Mouse (Mus musculus): ENCODE data around the gene Edaradd. TPM values are rescaled to one million over a fixed set of nuclear protein-coding genes. Genes with fewer than 3 reads are reported as not detected.

Gene Edaradd
- polyA plus RNA-seq, 1 experiment, result not detected

DNA sequence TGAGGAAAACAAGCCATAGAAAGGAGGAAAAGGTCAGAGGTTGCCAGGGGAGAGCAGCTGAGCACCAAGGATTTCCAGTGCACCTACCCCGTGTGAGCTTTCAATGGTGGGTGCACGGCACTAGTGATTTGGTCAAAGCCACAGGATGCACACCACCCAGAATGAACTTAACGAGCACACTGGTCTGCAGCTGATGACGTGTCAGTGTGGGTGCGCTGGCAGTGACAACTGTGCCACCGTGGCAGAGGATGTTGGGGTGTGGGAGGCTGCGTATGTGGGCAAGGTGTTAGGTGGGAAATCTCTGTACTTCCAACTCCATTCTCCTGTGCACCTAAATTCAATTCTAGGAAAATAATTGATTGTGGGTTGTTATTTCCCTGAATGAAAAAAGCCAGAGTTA, 21.1 kb downstream of the Edaradd start:
- Histone ChIP-seq H3K36me3 (ENCODE audit: control insufficient read depth) (no peaks in the 10 kb centered on the region), H3K4me3 (replicated peaks) (no peak overlapping the region), H3K4me1 (ENCODE audit: control insufficient read depth) (peaks cover 7% of the 10 kb centered on the region), H3K27me3 (ENCODE audit: control insufficient read depth) (no peaks in the 10 kb centered on the region), H3K9me3 (ENCODE audit: control insufficient read depth, low read length) (no peaks in the 10 kb centered on the region)
- TF ChIP-seq TAL1 (IDR thresholded peaks at IDR 0.05; ENCODE audit: low read length), result no peak
- no peak for TF ChIP-seq GATA1 (IDR thresholded peaks at IDR 0.05; ENCODE audit: low read length)

DNA sequence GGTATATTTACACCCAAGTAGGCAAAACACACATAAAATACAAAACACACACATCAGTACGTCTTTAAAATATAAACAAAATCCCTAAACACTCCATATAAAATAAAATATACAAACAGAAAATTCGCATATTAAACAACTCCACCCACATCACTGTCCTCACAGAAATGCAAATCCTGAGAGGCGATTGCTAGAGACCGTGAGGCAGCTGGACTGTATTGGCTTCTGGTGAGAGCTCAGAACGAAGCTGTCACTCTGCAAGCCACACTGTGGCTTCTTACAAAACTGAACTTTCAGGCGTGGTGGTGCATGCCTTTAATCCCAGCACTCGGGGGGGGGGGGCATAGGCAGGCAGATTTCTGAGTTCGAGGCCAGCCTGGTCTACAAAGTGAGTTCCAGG, 22.4 kb downstream of the Edaradd start:
- TF ChIP-seq GATA1 (IDR thresholded peaks at IDR 0.05; ENCODE audit: low read length) (no peak), TAL1 (IDR thresholded peaks at IDR 0.05; ENCODE audit: low read length) (no peak)

DNA sequence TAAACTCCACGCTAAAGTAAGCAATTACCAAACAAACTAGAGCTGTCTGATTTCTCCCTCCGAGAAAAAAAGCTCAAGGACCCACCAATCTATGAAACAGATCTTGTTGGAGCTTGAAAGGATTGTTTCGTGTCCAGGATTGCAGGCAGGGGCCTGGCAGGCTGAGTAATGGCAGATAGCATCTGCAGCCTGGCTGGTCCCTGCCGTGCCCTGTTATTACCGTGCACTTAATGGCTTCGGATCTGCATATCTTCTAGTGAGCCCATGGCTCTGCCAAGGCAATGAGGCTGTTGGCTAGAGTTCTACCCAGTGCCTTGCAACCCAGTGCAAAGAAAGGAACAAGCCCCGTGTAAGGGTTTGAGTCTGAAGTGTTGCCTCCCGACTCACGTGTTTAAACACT, 25.5 kb downstream of the Edaradd start:
- no peak overlapping the region for H3K4me3 ChIP-seq (replicated peaks)
- H3K9me3 ChIP-seq (ENCODE audit: control insufficient read depth, low read length), result no peaks in the 10 kb centered on the region
- H3K27me3 ChIP-seq (ENCODE audit: control insufficient read depth), result no peaks in the 10 kb centered on the region
- TF ChIP-seq GATA1 (IDR thresholded peaks at IDR 0.05; ENCODE audit: low read length) (no peak), TAL1 (IDR thresholded peaks at IDR 0.05; ENCODE audit: low read length) (no peak)
- H3K4me1 ChIP-seq (ENCODE audit: control insufficient read depth), result no peaks in the 10 kb centered on the region
- no peaks in the 10 kb centered on the region for H3K36me3 ChIP-seq (ENCODE audit: control insufficient read depth)

More for the DNA sequence above, 22.4 kb downstream of the Edaradd start:
- Histone ChIP-seq H3K36me3 (ENCODE audit: control insufficient read depth) (no peaks in the 10 kb centered on the region), H3K9me3 (ENCODE audit: control insufficient read depth, low read length) (no peaks in the 10 kb centered on the region), H3K27me3 (ENCODE audit: control insufficient read depth) (no peaks in the 10 kb centered on the region), H3K4me3 (replicated peaks) (no peak overlapping the region), H3K4me1 (ENCODE audit: control insufficient read depth) (peaks cover 2% of the 10 kb centered on the region)

DNA sequence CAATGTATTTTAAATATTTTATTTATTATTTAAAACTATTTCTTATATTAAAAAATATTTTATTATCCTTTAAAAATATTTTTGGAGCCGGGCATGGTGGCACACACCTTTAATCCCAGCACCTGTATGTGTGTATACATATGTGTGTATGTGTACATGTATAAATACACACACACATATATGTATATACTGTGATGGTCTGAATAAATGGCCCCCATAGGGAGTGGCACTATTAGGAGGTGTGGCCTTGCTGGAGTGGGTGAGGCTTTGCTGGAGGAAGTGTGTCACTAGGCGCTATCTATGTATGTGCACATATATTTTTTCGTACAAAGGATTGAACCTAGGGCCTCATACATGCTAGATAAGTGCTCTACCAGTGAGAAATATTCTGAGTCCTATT, 27.7 kb downstream of the Edaradd start:
- no peaks in the 10 kb centered on the region for H3K27me3 ChIP-seq (ENCODE audit: control insufficient read depth)
- H3K36me3 ChIP-seq (ENCODE audit: control insufficient read depth), result no peaks in the 10 kb centered on the region
- H3K4me1 ChIP-seq (ENCODE audit: control insufficient read depth), result no peaks in the 10 kb centered on the region
- no peaks in the 10 kb centered on the region for H3K9me3 ChIP-seq (ENCODE audit: control insufficient read depth, low read length)
- no peak overlapping the region for H3K4me3 ChIP-seq (replicated peaks)
- TF ChIP-seq TAL1 (IDR thresholded peaks at IDR 0.05; ENCODE audit: low read length), result no peak
- TF ChIP-seq GATA1 (IDR thresholded peaks at IDR 0.05; ENCODE audit: low read length), result no peak

DNA sequence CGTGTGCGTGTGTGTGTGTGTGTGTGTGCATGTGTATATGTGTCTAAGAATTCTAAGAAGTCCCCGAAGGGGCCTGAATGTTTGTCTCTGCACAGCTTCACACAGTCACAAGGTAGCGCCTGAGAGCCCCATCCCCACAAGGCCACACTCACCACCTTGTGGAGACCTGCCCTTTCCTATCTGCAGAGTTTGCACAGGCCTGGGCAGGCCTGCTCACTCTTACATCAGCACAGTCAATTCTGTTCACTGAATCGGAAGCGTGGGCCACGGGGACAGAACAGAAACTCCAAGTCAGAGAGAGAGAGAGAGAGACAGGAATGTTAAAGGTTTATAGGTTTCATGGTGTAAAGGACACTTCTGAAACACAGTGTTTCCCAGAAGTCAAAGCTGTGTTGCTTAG, 34.6 kb downstream of the Edaradd start:
- no peaks in the 10 kb centered on the region for H3K9me3 ChIP-seq (ENCODE audit: control insufficient read depth, low read length)
- H3K27me3 ChIP-seq (ENCODE audit: control insufficient read depth), result no peaks in the 10 kb centered on the region
- TF ChIP-seq TAL1 (IDR thresholded peaks at IDR 0.05; ENCODE audit: low read length) (no peak), GATA1 (IDR thresholded peaks at IDR 0.05; ENCODE audit: low read length) (no peak)
- H3K4me3 ChIP-seq (replicated peaks), result no peak overlapping the region
- no peaks in the 10 kb centered on the region for H3K36me3 ChIP-seq (ENCODE audit: control insufficient read depth)
- no peaks in the 10 kb centered on the region for H3K4me1 ChIP-seq (ENCODE audit: control insufficient read depth)

DNA sequence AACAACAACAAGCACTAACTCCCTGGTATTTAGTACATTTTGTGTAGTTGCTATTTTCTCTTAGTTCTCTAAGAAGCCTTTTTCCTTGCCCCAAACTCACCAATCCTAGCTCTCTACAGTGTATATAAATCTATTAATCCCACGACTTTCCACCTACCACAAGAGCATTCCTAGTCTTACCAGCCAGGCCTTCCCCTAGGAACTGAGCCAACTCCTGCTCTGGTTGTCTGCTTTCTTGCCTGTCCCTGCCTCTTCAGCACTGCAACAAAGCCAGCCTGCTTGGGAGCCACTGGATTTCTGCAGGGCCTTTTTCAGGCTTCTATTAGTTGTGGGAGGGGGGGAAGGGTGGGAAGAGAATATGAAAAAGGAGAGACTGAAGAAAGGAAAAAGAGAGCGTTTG, 35.0 kb downstream of the Edaradd start:
- Histone ChIP-seq H3K27me3 (ENCODE audit: control insufficient read depth) (no peaks in the 10 kb centered on the region), H3K9me3 (ENCODE audit: control insufficient read depth, low read length) (no peaks in the 10 kb centered on the region), H3K4me1 (ENCODE audit: control insufficient read depth) (no peaks in the 10 kb centered on the region), H3K36me3 (ENCODE audit: control insufficient read depth) (no peaks in the 10 kb centered on the region), H3K4me3 (replicated peaks) (no peak overlapping the region)
- TF ChIP-seq TAL1 (IDR thresholded peaks at IDR 0.05; ENCODE audit: low read length) (no peak), GATA1 (IDR thresholded peaks at IDR 0.05; ENCODE audit: low read length) (no peak)

DNA sequence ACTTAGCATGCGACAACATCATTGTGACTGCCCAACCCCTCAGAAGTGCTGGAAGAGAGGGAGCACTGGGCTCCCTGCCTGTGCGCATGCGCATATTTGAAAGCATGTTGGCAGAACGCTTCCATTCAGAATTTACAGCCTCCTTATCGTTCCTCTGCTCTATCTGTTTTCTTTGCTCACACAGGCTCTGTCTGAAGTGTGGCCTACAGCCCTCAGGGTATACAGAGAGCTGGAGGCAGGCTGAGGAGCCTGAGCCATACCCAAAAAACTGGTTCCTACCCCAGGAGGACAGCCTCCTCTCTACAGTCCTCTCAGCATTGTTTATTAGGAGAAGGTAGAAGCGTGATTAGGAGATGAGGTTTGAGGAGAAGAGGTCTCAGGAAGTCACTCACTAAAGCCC, 40.4 kb downstream of the Edaradd start:
- H3K36me3 ChIP-seq (ENCODE audit: control insufficient read depth), result no peaks in the 10 kb centered on the region
- H3K27me3 ChIP-seq (ENCODE audit: control insufficient read depth), result no peaks in the 10 kb centered on the region
- H3K9me3 ChIP-seq (ENCODE audit: control insufficient read depth, low read length), result no peaks in the 10 kb centered on the region
- H3K4me3 ChIP-seq (replicated peaks), result no peak overlapping the region
- TF ChIP-seq GATA1 (IDR thresholded peaks at IDR 0.05; ENCODE audit: low read length) (no peak), TAL1 (IDR thresholded peaks at IDR 0.05; ENCODE audit: low read length) (no peak)
- no peaks in the 10 kb centered on the region for H3K4me1 ChIP-seq (ENCODE audit: control insufficient read depth)

DNA sequence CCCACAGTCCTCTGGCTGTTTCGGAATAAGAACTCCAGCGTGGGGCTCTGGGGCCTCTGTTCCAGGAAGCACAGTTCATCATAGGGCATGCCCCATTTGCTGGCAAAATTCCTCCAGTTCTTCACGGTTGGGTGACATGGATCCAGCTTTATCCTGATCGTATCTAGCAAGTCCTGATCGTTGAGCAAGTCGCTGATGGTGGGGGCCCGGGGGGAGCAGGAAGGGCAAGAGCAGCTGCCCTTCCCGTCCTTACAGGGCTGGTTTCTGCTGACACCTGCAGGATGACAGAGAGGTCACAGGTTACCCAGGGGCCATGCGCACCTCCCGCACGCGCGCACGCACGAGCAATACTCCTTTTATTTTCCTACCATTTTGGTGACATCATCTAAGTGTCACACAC, 41.9 kb downstream of the Edaradd start:
- no peak overlapping the region for H3K4me3 ChIP-seq (replicated peaks)
- H3K4me1 ChIP-seq (ENCODE audit: control insufficient read depth), result no peaks in the 10 kb centered on the region
- no peak for TF ChIP-seq GATA1 (IDR thresholded peaks at IDR 0.05; ENCODE audit: low read length)
- TF ChIP-seq TAL1 (IDR thresholded peaks at IDR 0.05; ENCODE audit: low read length), result no peak
- no peaks in the 10 kb centered on the region for H3K27me3 ChIP-seq (ENCODE audit: control insufficient read depth)
- no peaks in the 10 kb centered on the region for H3K9me3 ChIP-seq (ENCODE audit: control insufficient read depth, low read length)
- no peaks in the 10 kb centered on the region for H3K36me3 ChIP-seq (ENCODE audit: control insufficient read depth)

DNA sequence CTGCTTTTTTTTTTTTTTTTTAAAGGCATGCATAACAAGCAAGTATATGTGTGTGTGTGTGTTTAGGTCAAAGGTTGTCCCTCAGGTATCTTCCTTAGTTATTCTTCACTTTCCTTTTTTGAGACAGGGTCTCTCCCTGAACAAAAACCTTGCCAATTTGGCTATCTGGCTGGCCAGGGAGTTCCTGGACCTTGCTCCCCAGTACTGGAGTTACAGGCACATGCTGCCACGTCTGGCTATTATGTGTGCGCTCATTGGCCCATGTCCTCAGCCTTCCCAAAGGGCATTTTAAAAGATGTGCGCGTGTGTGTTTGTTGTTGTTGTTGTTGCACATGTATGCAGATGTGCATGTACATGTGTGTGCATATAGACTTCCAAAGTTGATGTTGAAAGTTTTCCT, 43.4 kb downstream of the Edaradd start:
- H3K9me3 ChIP-seq (ENCODE audit: control insufficient read depth, low read length), result no peaks in the 10 kb centered on the region

DNA sequence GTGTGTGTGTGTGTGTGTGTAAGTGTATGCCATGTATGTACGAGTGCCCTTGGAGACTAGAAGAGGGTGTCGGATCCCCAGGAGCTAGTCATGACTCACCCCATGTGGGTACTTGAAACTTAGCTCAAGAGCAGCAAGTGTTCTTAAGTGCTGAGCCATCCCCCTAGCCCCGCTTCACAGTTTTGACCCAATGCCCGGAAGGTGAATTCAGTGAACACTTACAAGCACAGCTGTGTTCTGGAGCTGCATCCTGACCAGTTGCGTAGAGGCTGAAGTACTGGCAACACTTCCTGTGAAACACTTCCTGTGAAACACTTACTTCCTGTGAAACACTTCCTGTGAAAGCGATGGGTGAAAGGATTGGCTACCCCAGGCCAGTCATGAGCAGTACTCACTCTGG, 45.0 kb downstream of the Edaradd start:
- no peaks in the 10 kb centered on the region for H3K9me3 ChIP-seq (ENCODE audit: control insufficient read depth, low read length)
- H3K36me3 ChIP-seq (ENCODE audit: control insufficient read depth), result no peaks in the 10 kb centered on the region
- H3K4me3 ChIP-seq (replicated peaks), result no peak overlapping the region
- TF ChIP-seq TAL1 (IDR thresholded peaks at IDR 0.05; ENCODE audit: low read length) (no peak), GATA1 (IDR thresholded peaks at IDR 0.05; ENCODE audit: low read length) (no peak)
- H3K27me3 ChIP-seq (ENCODE audit: control insufficient read depth), result no peaks in the 10 kb centered on the region
- H3K4me1 ChIP-seq (ENCODE audit: control insufficient read depth), result no peaks in the 10 kb centered on the region

More for the DNA sequence above, 43.4 kb downstream of the Edaradd start:
- no peaks in the 10 kb centered on the region for H3K36me3 ChIP-seq (ENCODE audit: control insufficient read depth)
- no peaks in the 10 kb centered on the region for H3K4me1 ChIP-seq (ENCODE audit: control insufficient read depth)
- no peak for TF ChIP-seq GATA1 (IDR thresholded peaks at IDR 0.05; ENCODE audit: low read length)
- no peak for TF ChIP-seq TAL1 (IDR thresholded peaks at IDR 0.05; ENCODE audit: low read length)
- H3K27me3 ChIP-seq (ENCODE audit: control insufficient read depth), result no peaks in the 10 kb centered on the region
- H3K4me3 ChIP-seq (replicated peaks), result no peak overlapping the region
